Mouse (Mus musculus): ENCODE measurements at regions not wholly inside any gene's neighbourhood (a gene's known extent, or its start where the extent isn't known, plus 50 kb on each side); places are given as distances from the start of the nearest gene placed in this dataset.

DNA sequence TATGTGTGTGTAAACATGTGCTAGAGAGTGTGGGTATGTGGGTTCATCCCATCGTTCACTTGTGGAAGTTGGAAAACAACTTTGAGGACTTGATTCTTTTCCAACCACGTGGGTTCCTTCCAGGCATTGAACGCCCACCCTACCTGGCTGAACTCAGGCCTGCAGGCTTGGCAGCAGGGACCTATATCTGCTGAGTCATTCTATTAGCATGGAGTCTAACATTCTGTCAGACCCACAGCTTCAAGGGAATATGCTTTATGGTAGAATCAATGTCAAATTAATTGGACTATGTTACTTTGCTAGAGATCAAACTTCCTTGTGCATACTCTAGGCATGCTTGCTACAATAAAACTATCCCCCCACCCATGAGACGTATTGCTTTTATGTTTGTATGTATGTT, 56.1 kb upstream of the Ep300 start:
- TF ChIP-seq CTCF (IDR thresholded peaks at IDR 0.05; ENCODE audit: control insufficient read depth, insufficient read depth, low read length) (no peak), POLR2A (IDR thresholded peaks at IDR 0.05; ENCODE audit: borderline replicate concordance, control insufficient read depth, low read depth, low read length) (no peak)
- Histone ChIP-seq H3K4me1 (ENCODE audit: control insufficient read depth, insufficient read depth, low read length) (peaks cover 2% of the 10 kb centered on the region; the same call in 1 of the 2 replicates), H3K27ac (ENCODE audit: control insufficient read depth, insufficient read depth, low read depth, low read length, poor library complexity) (no peak overlapping the region), H3K4me3 (replicated peaks; ENCODE audit: control insufficient read depth, low read depth, low read length) (no peak overlapping the region)
- 70% methylated on average over 4 of the region's 4 CpGs for WGBS

DNA sequence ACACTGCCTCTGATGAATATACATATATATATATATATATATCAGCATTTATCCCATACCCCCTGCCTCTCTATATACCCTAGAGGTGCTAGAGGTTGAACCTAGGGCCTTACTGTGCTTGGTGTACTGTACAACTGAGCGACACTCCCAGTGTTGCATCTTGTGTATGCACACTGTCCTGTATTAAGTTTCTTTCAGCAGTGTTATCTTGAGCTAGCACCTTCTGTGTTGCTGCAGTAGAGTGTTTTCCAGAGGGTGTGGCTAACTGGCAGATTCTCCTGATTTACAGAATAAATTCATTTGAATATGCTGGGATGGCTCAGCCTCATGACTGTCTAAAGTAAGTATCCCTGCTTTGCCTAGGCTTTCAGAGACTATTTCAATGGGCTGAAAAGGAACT, 54.7 kb upstream of the Ep300 start:
- TF ChIP-seq CTCF (IDR thresholded peaks at IDR 0.05; ENCODE audit: control insufficient read depth, insufficient read depth, low read length): no peak
- no peak for TF ChIP-seq POLR2A (IDR thresholded peaks at IDR 0.05; ENCODE audit: borderline replicate concordance, control insufficient read depth, low read depth, low read length)
- WGBS: 65% methylated on average over 1 of the region's 1 CpGs
- H3K27ac ChIP-seq (ENCODE audit: control insufficient read depth, insufficient read depth, low read depth, low read length, poor library complexity): no peak overlapping the region
- H3K4me1 ChIP-seq (ENCODE audit: control insufficient read depth, insufficient read depth, low read length): peaks cover 5% of the 10 kb centered on the region; the same call in 1 of the 2 replicates
- H3K4me3 ChIP-seq (replicated peaks; ENCODE audit: control insufficient read depth, low read depth, low read length): no peak overlapping the region

DNA sequence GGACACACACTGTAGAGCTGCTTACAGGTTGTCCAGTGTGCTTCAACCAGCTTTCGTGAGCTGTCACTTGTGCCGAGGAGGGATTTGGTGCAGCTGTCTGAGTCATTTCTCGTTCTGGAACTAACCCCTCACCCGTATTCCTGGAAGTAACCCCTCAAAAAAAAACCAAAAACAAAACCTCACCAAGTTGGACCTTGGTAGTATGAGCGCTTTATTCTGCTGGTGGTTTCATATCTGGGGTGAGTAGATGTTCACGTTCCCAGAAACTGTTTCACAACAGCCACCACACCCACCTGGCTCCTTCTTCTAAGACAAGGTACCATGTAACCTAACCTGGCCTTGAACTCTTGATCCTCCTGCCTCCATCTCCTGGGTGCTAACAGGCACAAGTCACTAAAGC, 50.6 kb upstream of the Ep300 start:
- Histone ChIP-seq H3K27ac (ENCODE audit: control insufficient read depth, insufficient read depth, low read depth, low read length, poor library complexity) (peak overlapping the region; percentile 9; the same call in 1 of the 2 replicates), H3K4me3 (replicated peaks; ENCODE audit: control insufficient read depth, low read depth, low read length) (no peak overlapping the region), H3K4me1 (ENCODE audit: control insufficient read depth, insufficient read depth, low read length) (peaks cover 7% of the 10 kb centered on the region; the same call in 1 of the 2 replicates)
- WGBS: 41% methylated on average over 6 of the region's 6 CpGs
- no peak for TF ChIP-seq CTCF (IDR thresholded peaks at IDR 0.05; ENCODE audit: control insufficient read depth, insufficient read depth, low read length)
- no peak for TF ChIP-seq POLR2A (IDR thresholded peaks at IDR 0.05; ENCODE audit: borderline replicate concordance, control insufficient read depth, low read depth, low read length)

Data from bone marrow, adult 2 months (tissue).